Mouse (Mus musculus): ENCODE measurements at regions not wholly inside any gene's neighbourhood (a gene's known extent, or its start where the extent isn't known, plus 50 kb on each side); places are given as distances from the start of the nearest gene placed in this dataset.
"Not testable (repeated sequence)": the region's sequence is repeated elsewhere in the genome, so short reads cannot be mapped to it uniquely, and the experiment has no call there.

- no peak for DNase-seq (ENCODE audit: extremely low spot score in 1 of 2, low spot score in 1 of 2)
Observed at GRCm38 (mm10) chr4:21464456-21464855, 221.3 kb downstream of the Prdm13 start.

GRCm38 (mm10) chr4:21441274-21441673, 244.5 kb downstream of the Prdm13 start:
- no peak for DNase-seq (ENCODE audit: extremely low spot score in 1 of 2, low spot score in 1 of 2)

GRCm38 (mm10) chr4:21436710-21437109, 249.1 kb downstream of the Prdm13 start:
- DNase-seq (ENCODE audit: extremely low spot score in 1 of 2, low spot score in 1 of 2) = no peak

- DNase-seq (ENCODE audit: extremely low spot score in 1 of 2, low spot score in 1 of 2) = no peak
Observed at GRCm38 (mm10) chr4:21407850-21408249, 277.9 kb downstream of the Prdm13 start.

- no peak for DNase-seq (ENCODE audit: extremely low spot score in 1 of 2, low spot score in 1 of 2)
Observed at GRCm38 (mm10) chr4:21369314-21369713, 316.4 kb downstream of the Prdm13 start.

- peak in 1 of 2 experiments; percentile 6 for DNase-seq (ENCODE audit: extremely low spot score in 1 of 2, low spot score in 1 of 2)
Observed at GRCm38 (mm10) chr4:21368234-21369021, 317.3 kb downstream of the Prdm13 start.

GRCm38 (mm10) chr4:21321769-21322168, 364.0 kb downstream of the Prdm13 start:
- no peak for DNase-seq (ENCODE audit: extremely low spot score in 1 of 2, low spot score in 1 of 2)

- not testable (repeated sequence) for DNase-seq (ENCODE audit: extremely low spot score in 1 of 2, low spot score in 1 of 2)
Observed at GRCm38 (mm10) chr4:21309239-21309638, 376.5 kb downstream of the Prdm13 start.

GRCm38 (mm10) chr4:21307476-21308011, 378.2 kb downstream of the Prdm13 start:
- DNase-seq (ENCODE audit: extremely low spot score in 1 of 2, low spot score in 1 of 2) = no peak

GRCm38 (mm10) chr4:21300141-21300540, 385.6 kb downstream of the Prdm13 start:
- DNase-seq (ENCODE audit: extremely low spot score in 1 of 2, low spot score in 1 of 2) = no peak

- DNase-seq (ENCODE audit: extremely low spot score in 1 of 2, low spot score in 1 of 2) = no peak
Observed at GRCm38 (mm10) chr4:21267302-21267701, 418.5 kb downstream of the Prdm13 start.

- no peak for DNase-seq (ENCODE audit: extremely low spot score in 1 of 2, low spot score in 1 of 2)
Observed at GRCm38 (mm10) chr4:21266886-21267285, 418.9 kb downstream of the Prdm13 start.

GRCm38 (mm10) chr4:21250396-21250795, 435.4 kb downstream of the Prdm13 start:
- DNase-seq (ENCODE audit: extremely low spot score in 1 of 2, low spot score in 1 of 2) = no peak

GRCm38 (mm10) chr4:21222631-21223030, 463.1 kb downstream of the Prdm13 start:
- DNase-seq (ENCODE audit: extremely low spot score in 1 of 2, low spot score in 1 of 2) = peak; percentile 15 to 42

- no peak for DNase-seq (ENCODE audit: extremely low spot score in 1 of 2, low spot score in 1 of 2)
Observed at GRCm38 (mm10) chr4:21207617-21208016, 478.1 kb downstream of the Prdm13 start.

GRCm38 (mm10) chr4:21195620-21196019, 490.1 kb downstream of the Prdm13 start:
- no peak for DNase-seq (ENCODE audit: extremely low spot score in 1 of 2, low spot score in 1 of 2)

GRCm38 (mm10) chr4:21173789-21174188, 512.0 kb downstream of the Prdm13 start:
- no peak for DNase-seq (ENCODE audit: extremely low spot score in 1 of 2, low spot score in 1 of 2)

- DNase-seq (ENCODE audit: extremely low spot score in 1 of 2, low spot score in 1 of 2) = no peak
Observed at GRCm38 (mm10) chr4:21173019-21173418, 512.7 kb downstream of the Prdm13 start.

GRCm38 (mm10) chr4:21170734-21171133, 515.0 kb downstream of the Prdm13 start:
- DNase-seq (ENCODE audit: extremely low spot score in 1 of 2, low spot score in 1 of 2) = no peak

GRCm38 (mm10) chr4:21162124-21162523, 523.6 kb downstream of the Prdm13 start:
- DNase-seq (ENCODE audit: extremely low spot score in 1 of 2, low spot score in 1 of 2) = no peak

- DNase-seq (ENCODE audit: extremely low spot score in 1 of 2, low spot score in 1 of 2) = no peak
Observed at GRCm38 (mm10) chr4:21125892-21126291, 559.9 kb downstream of the Prdm13 start.

GRCm38 (mm10) chr4:21095741-21096140, 590.0 kb downstream of the Prdm13 start:
- no peak for DNase-seq (ENCODE audit: extremely low spot score in 1 of 2, low spot score in 1 of 2)
